Mouse (Mus musculus): ENCODE data around the gene Ptprc.

GRCm38 (mm10) chr1:138188131-138188530 is 12.6 kb upstream of the Ptprc start:
- no peak for TF ChIP-seq POLR2A (IDR thresholded peaks at IDR 0.05; ENCODE audit: low read depth, low read length)
- no peak for TF ChIP-seq CTCF (IDR thresholded peaks at IDR 0.05; ENCODE audit: extremely low read depth, insufficient read length, insufficient replicate concordance, low read depth, low read length)

Data from small intestine, adult 2 months (tissue).